Mouse (Mus musculus): ENCODE results near the gene Ift57.
A peak's percentile ranks its signal among the peaks of the same experiment; 100 is the strongest.

Ift57 gene

GRCm38 (mm10) chr16:49698620-49699525 is at the start of gene Ift57:
Gene Ift57, plus strand, starts transcription at chr16:49699233.
- peak; percentile 98 for DNase-seq (ENCODE audit: low spot score)

GRCm38 (mm10) chr16:49657182-49657581 is 41.9 kb upstream of the Ift57 start:
- DNase-seq (ENCODE audit: low spot score), result no peak

- DNase-seq (ENCODE audit: low spot score), result no peak
Measured at GRCm38 (mm10) chr16:49658029-49658428, 41.0 kb upstream of the Ift57 start.

GRCm38 (mm10) chr16:49659131-49659530 is 39.9 kb upstream of the Ift57 start:
- DNase-seq (ENCODE audit: low spot score), result no peak

- DNase-seq (ENCODE audit: low spot score), result no peak
Measured at GRCm38 (mm10) chr16:49660111-49660510, 38.9 kb upstream of the Ift57 start.

- DNase-seq (ENCODE audit: low spot score), result no peak
Measured at GRCm38 (mm10) chr16:49662201-49662600, 36.8 kb upstream of the Ift57 start.

- DNase-seq (ENCODE audit: low spot score), result no peak
Measured at GRCm38 (mm10) chr16:49664677-49665076, 34.4 kb upstream of the Ift57 start.

GRCm38 (mm10) chr16:49679666-49680065 is 19.4 kb upstream of the Ift57 start:
- DNase-seq (ENCODE audit: low spot score), result no peak

GRCm38 (mm10) chr16:49684961-49685360 is 14.1 kb upstream of the Ift57 start:
- DNase-seq (ENCODE audit: low spot score), result no peak

GRCm38 (mm10) chr16:49699821-49700220 is 788 bp downstream of the Ift57 start:
- peak; percentile 3 for DNase-seq (ENCODE audit: low spot score)

GRCm38 (mm10) chr16:49708074-49708473 is 9.0 kb downstream of the Ift57 start:
- no peak for DNase-seq (ENCODE audit: low spot score)

- DNase-seq (ENCODE audit: low spot score), result no peak
Measured at GRCm38 (mm10) chr16:49710188-49710587, 11.2 kb downstream of the Ift57 start.

- no peak for DNase-seq (ENCODE audit: low spot score)
Measured at GRCm38 (mm10) chr16:49713302-49713701, 14.3 kb downstream of the Ift57 start.

GRCm38 (mm10) chr16:49720671-49721070 is 21.6 kb downstream of the Ift57 start:
- no peak for DNase-seq (ENCODE audit: low spot score)

GRCm38 (mm10) chr16:49721678-49722077 is 22.6 kb downstream of the Ift57 start:
- DNase-seq (ENCODE audit: low spot score), result no peak

- no peak for DNase-seq (ENCODE audit: low spot score)
Measured at GRCm38 (mm10) chr16:49723222-49723621, 24.2 kb downstream of the Ift57 start.

GRCm38 (mm10) chr16:49724232-49724631 is 25.2 kb downstream of the Ift57 start:
- DNase-seq (ENCODE audit: low spot score), result no peak

GRCm38 (mm10) chr16:49724931-49725330 is 25.9 kb downstream of the Ift57 start:
- DNase-seq (ENCODE audit: low spot score), result no peak

- no peak for DNase-seq (ENCODE audit: low spot score)
Measured at GRCm38 (mm10) chr16:49725446-49725845, 26.4 kb downstream of the Ift57 start.

GRCm38 (mm10) chr16:49726216-49726615 is 27.2 kb downstream of the Ift57 start:
- DNase-seq (ENCODE audit: low spot score), result no peak

- peak; percentile 21 for DNase-seq (ENCODE audit: low spot score)
Measured at GRCm38 (mm10) chr16:49726761-49727160, 27.7 kb downstream of the Ift57 start.

- no peak for DNase-seq (ENCODE audit: low spot score)
Measured at GRCm38 (mm10) chr16:49736536-49736935, 37.5 kb downstream of the Ift57 start.

- no peak for DNase-seq (ENCODE audit: low spot score)
Measured at GRCm38 (mm10) chr16:49747360-49747759, 48.3 kb downstream of the Ift57 start.

- DNase-seq (ENCODE audit: low spot score), result no peak
Measured at GRCm38 (mm10) chr16:49752906-49753305, 53.9 kb downstream of the Ift57 start.

Data from c-Kit-positive CD71-positive TER-119-positive erythroid progenitor cells, embryonic 14.5 days (primary cell).